Mouse (Mus musculus) myocyte (in vitro differentiated cells): ENCODE measurements at regions not wholly inside any gene's neighbourhood (a gene's known extent, or its start where the extent isn't known, plus 50 kb on each side); places are given as distances from the start of the nearest gene placed in this dataset.

Experiments used
- H3K27me3 ChIP-seq: one replicate; pipeline ENCODE4 v1.6.1; 2011; ENCODE audit not compliant: control insufficient read depth, insufficient read depth, insufficient read length
- H3K36me3 ChIP-seq: one replicate; pipeline ENCODE4 v1.6.1; 2011; ENCODE audit not compliant: control insufficient read depth, insufficient read depth
- H3K4me2 ChIP-seq: one replicate; pipeline ENCODE4 v1.6.1; 2011; ENCODE audit warnings: low read depth, control low read depth
- H3K4me3 ChIP-seq: one replicate; pipeline ENCODE4 v1.5.1; 2011; ENCODE audit warnings: mild to moderate bottlenecking, control low read depth, moderate library complexity
- H3K79me2 ChIP-seq: one replicate; pipeline ENCODE4 v1.6.1; 2011; ENCODE audit not compliant: control insufficient read depth, insufficient read depth
- H3ac ChIP-seq: one replicate; pipeline ENCODE4 v1.6.1; 2011; ENCODE audit not compliant: control insufficient read depth, insufficient read length
- CEBPB ChIP-seq: IDR thresholded peaks from 2 replicates; pipeline ENCODE4 v1.6.1; 2011; ENCODE audit warnings: mild to moderate bottlenecking, moderate library complexity; ENCODE audit not compliant: poor library complexity, insufficient read depth, severe bottlenecking
- E2F4 ChIP-seq: IDR thresholded peaks from one replicate; pipeline ENCODE4 v1.6.1; 2011; ENCODE audit warnings: mild to moderate bottlenecking, control low read depth, moderate library complexity; ENCODE audit not compliant: insufficient read depth
- MAX ChIP-seq: IDR thresholded peaks from one replicate; pipeline ENCODE4 v1.6.1; 2011; ENCODE audit warnings: low read depth, mild to moderate bottlenecking, control low read depth
- MYOD1 ChIP-seq, 3 experiments: IDR thresholded peaks; one replicate each; pipeline ENCODE4 v1.6.1; 2011; ENCODE audit warnings: control low read depth in 2 of 3, low read depth in 2 of 3, mild to moderate bottlenecking in 2 of 3, moderate library complexity in 1 of 3; ENCODE audit not compliant: insufficient read length in 2 of 3, control insufficient read depth in 1 of 3
- MYOG ChIP-seq, 3 experiments: IDR thresholded peaks; one replicate each; pipeline ENCODE4 v1.6.1; 2011; ENCODE audit warnings: control low read depth in 2 of 3, low read depth in 2 of 3, mild to moderate bottlenecking in 2 of 3; ENCODE audit not compliant: insufficient read length in 2 of 3, control insufficient read depth in 1 of 3, insufficient read depth in 1 of 3
- POLR2A ChIP-seq: IDR thresholded peaks from one replicate; pipeline ENCODE4 v1.6.1; 2011; ENCODE audit warnings: low read depth, mild to moderate bottlenecking, control low read depth, moderate library complexity; ENCODE audit not compliant: insufficient read length
- POLR2AphosphoS2 ChIP-seq: IDR thresholded peaks from one replicate; pipeline ENCODE4 v1.6.1; 2011; ENCODE audit warnings: low read depth, control low read depth; ENCODE audit not compliant: insufficient read length
- REST ChIP-seq: IDR thresholded peaks from one replicate; pipeline ENCODE4 v1.6.1; 2011; ENCODE audit warnings: mild to moderate bottlenecking, control low read depth, moderate library complexity; ENCODE audit not compliant: insufficient read depth, insufficient read length
- SRF ChIP-seq: IDR thresholded peaks from one replicate; pipeline ENCODE4 v1.6.1; 2011; ENCODE audit warnings: low read depth; ENCODE audit not compliant: control insufficient read depth, insufficient read length
- TCF12 ChIP-seq: IDR thresholded peaks from one replicate; pipeline ENCODE4 v1.6.1; 2011; ENCODE audit warnings: mild to moderate bottlenecking, control low read depth; ENCODE audit not compliant: poor library complexity, insufficient read depth, severe bottlenecking
- TCF3 ChIP-seq: IDR thresholded peaks from one replicate; pipeline ENCODE4 v1.6.1; 2011; ENCODE audit warnings: low read depth, control low read depth; ENCODE audit not compliant: insufficient read length
- USF1 ChIP-seq: IDR thresholded peaks from one replicate; pipeline ENCODE4 v1.6.1; 2011; ENCODE audit warnings: low read depth, mild to moderate bottlenecking, control low read depth, moderate library complexity

GRCm38 (mm10) chr16:77495310-77495709 is 106.6 kb downstream of the Gm11146 start:
- Histone ChIP-seq H3K27me3 (no peaks in the 10 kb centered on the region), H3K36me3 (no peaks in the 10 kb centered on the region), H3ac (no peak overlapping the region), H3K4me2 (no peak overlapping the region), H3K79me2 (no peaks in the 10 kb centered on the region), H3K4me3 (no peak overlapping the region)
- TF ChIP-seq E2F4: no peak
- TF ChIP-seq MYOG (IDR thresholded peaks at IDR 0.05; ENCODE audit: control insufficient read depth in 1 of 3, insufficient read depth in 1 of 3, insufficient read length in 2 of 3, low read depth in 2 of 3): no peak
- TF ChIP-seq MAX: no peak
- TF ChIP-seq REST: no peak

DNA sequence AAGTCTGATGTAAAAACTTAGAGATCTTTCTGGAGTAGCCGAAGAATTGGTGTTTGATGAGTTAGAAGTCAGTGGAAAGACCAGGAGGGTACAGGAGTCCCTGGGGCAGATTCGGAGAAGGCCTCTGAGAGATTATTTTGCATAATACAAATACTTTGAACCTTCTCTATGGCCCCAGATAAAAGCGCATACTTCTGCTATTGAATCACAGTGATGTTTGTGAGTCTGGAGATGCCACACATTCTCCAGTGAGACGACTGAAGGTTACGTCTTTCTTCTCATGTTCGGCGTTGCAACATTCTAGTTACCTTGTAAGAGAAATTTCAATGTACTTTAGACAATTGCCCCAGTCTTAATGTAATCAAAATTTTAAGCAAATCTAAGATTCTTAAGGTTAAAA is 107.9 kb downstream of the Gm11146 start:
- no peaks in the 10 kb centered on the region for H3K27me3 ChIP-seq
- TF ChIP-seq TCF3: no peak
- TF ChIP-seq SRF: no peak
- no peak for TF ChIP-seq REST
- TF ChIP-seq MAX: no peak
- TF ChIP-seq E2F4: no peak
- no peak for TF ChIP-seq MYOD1 (IDR thresholded peaks at IDR 0.05; ENCODE audit: control insufficient read depth in 1 of 3, insufficient read length in 2 of 3, low read depth in 2 of 3)
- no peak for TF ChIP-seq CEBPB
- no peak for TF ChIP-seq POLR2A
- TF ChIP-seq POLR2AphosphoS2: no peak
- no peaks in the 10 kb centered on the region for H3K79me2 ChIP-seq
- no peak overlapping the region for H3K4me2 ChIP-seq
- H3K4me3 ChIP-seq: no peak overlapping the region
- no peaks in the 10 kb centered on the region for H3K36me3 ChIP-seq
- H3ac ChIP-seq: no peak overlapping the region

DNA sequence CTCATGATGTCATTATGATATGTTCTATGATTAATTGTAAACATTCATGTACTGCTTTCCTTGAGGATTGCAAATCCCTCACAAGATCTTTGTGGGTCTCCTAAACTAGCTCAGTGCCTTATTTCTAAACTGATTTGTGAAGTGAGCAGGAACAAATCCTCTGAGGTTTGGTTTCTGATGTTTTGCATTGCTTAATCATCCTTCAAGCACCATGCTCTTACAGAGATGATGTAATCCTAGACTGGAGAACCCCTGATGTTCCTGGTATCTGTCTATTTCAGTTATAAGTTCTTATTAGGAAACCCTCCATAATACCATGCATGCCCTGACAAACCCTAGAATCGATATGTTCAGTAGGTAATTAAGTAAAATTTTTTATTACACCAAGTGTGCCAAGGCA is 113.7 kb downstream of the Gm11146 start:
- H3K79me2 ChIP-seq: no peaks in the 10 kb centered on the region
- TF ChIP-seq MYOG (IDR thresholded peaks at IDR 0.05; ENCODE audit: control insufficient read depth in 1 of 3, insufficient read depth in 1 of 3, insufficient read length in 2 of 3, low read depth in 2 of 3): no peak
- no peak for TF ChIP-seq USF1
- TF ChIP-seq POLR2A: no peak
- no peak for TF ChIP-seq SRF
- H3K4me3 ChIP-seq: no peak overlapping the region
- H3K27me3 ChIP-seq: no peaks in the 10 kb centered on the region
- H3K36me3 ChIP-seq: no peaks in the 10 kb centered on the region
- H3K4me2 ChIP-seq: no peak overlapping the region
- H3ac ChIP-seq: no peak overlapping the region

DNA sequence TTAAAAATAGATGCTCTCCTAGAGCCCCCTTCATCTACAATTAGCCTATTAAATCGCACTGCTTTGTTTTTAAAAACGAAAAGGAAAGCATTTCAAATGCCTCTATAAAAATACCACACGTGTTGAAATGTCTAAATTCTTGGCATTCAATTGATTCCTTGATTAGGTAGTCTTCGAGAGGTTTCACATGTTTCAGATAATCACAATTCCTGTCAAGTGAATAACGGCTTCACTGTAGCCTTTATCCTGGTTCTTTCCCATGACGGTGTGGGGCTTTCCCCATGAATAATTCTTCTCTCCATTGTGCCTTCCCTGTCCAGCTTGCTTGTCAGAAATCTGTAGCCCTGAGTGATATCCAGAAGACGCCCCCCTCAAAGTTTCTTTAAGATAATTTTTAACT is 122.1 kb downstream of the Gm11146 start:
- Histone ChIP-seq H3K27me3 (no peaks in the 10 kb centered on the region), H3K4me2 (no peak overlapping the region), H3K79me2 (no peaks in the 10 kb centered on the region), H3K4me3 (no peak overlapping the region), H3ac (no peak overlapping the region), H3K36me3 (no peaks in the 10 kb centered on the region)
- no peak for TF ChIP-seq TCF12

GRCm38 (mm10) chr16:77471868-77472267 is 130.0 kb downstream of the Gm11146 start:
- Histone ChIP-seq H3ac (no peak overlapping the region), H3K79me2 (no peaks in the 10 kb centered on the region), H3K4me2 (no peak overlapping the region), H3K36me3 (no peaks in the 10 kb centered on the region), H3K27me3 (no peaks in the 10 kb centered on the region), H3K4me3 (no peak overlapping the region)
- TF ChIP-seq USF1 (no peak), POLR2AphosphoS2 (no peak), MAX (no peak), CEBPB (no peak), E2F4 (no peak), REST (no peak), TCF3 (no peak), SRF (no peak), POLR2A (no peak), MYOD1 (IDR thresholded peaks at IDR 0.05; ENCODE audit: control insufficient read depth in 1 of 3, insufficient read length in 2 of 3, low read depth in 2 of 3) (peak in 2 of 3 experiments; percentile 4 to 45), MYOG (IDR thresholded peaks at IDR 0.05; ENCODE audit: control insufficient read depth in 1 of 3, insufficient read depth in 1 of 3, insufficient read length in 2 of 3, low read depth in 2 of 3) (peak in 1 of 3 experiments; percentile 41), TCF12 (no peak)

- H3K27me3 ChIP-seq: no peaks in the 10 kb centered on the region
- H3ac ChIP-seq: no peak overlapping the region
- no peak overlapping the region for H3K4me3 ChIP-seq
- no peaks in the 10 kb centered on the region for H3K79me2 ChIP-seq
- H3K4me2 ChIP-seq: no peak overlapping the region
- TF ChIP-seq MYOD1 (IDR thresholded peaks at IDR 0.05; ENCODE audit: control insufficient read depth in 1 of 3, insufficient read length in 2 of 3, low read depth in 2 of 3): no peak
- TF ChIP-seq CEBPB: no peak
- TF ChIP-seq TCF12: no peak
- no peak for TF ChIP-seq POLR2AphosphoS2
- no peak for TF ChIP-seq REST
- no peak for TF ChIP-seq E2F4
- no peak for TF ChIP-seq USF1
- no peak for TF ChIP-seq SRF
- TF ChIP-seq MAX: no peak
- TF ChIP-seq MYOG (IDR thresholded peaks at IDR 0.05; ENCODE audit: control insufficient read depth in 1 of 3, insufficient read depth in 1 of 3, insufficient read length in 2 of 3, low read depth in 2 of 3): no peak
- no peak for TF ChIP-seq POLR2A
- no peak for TF ChIP-seq TCF3
- no peaks in the 10 kb centered on the region for H3K36me3 ChIP-seq
Observed at GRCm38 (mm10) chr16:77469903-77470302, 132.0 kb downstream of the Gm11146 start.
